In genomic region chr11:111895221-111896200, GRCm38 (mm10) we compare ENCODE assay signal across 14 mouse cellular contexts.
"Had no signal": no experiment of that assay in that cellular context is flagged by ENCODE, and none has a peak within 500 bp of the region (broad histone marks: within the 10 kb centered on the region; RNA-seq: fewer than 3 reads in every experiment).

No protein-coding gene starts in this region.

- ATAC-seq: midbrain, embryonic 13.5 days had no signal

- H3K9me3 ChIP-seq: limb, embryonic 10.5 days; limb, embryonic 13.5 days; midbrain, embryonic 13.5 days had no signal

- H3K27ac ChIP-seq: layer of hippocampus, adult 2 months; limb, embryonic 10.5 days; limb, embryonic 13.5 days; midbrain, embryonic 13.5 days had no signal

- DNase-seq: kidney, adult 18-20 months; kidney, adult 9 months; kidney, postnatal 14 days; kidney, postnatal 4 days; layer of hippocampus, adult 9-11 months; lung, adult 18-20 months; lung, postnatal 14 days; lung, postnatal 4 days; thymus, adult 18-20 months; thymus, postnatal 36 days had no signal

- H3K4me3 ChIP-seq: layer of hippocampus, adult 2 months; limb, embryonic 10.5 days; limb, embryonic 13.5 days; midbrain, embryonic 13.5 days had no signal

- H3K36me3 ChIP-seq: limb, embryonic 10.5 days; limb, embryonic 13.5 days; midbrain, embryonic 13.5 days had no signal

- H3K4me2 ChIP-seq: limb, embryonic 13.5 days; midbrain, embryonic 13.5 days had no signal

- H3K9ac ChIP-seq: limb, embryonic 13.5 days; midbrain, embryonic 13.5 days had no signal
